Comparison of ENCODE assay signal across 14 mouse cellular contexts in genomic region chr4:101510904-101511210, GRCm38 (mm10).
"Had no signal": no experiment of that assay in that cellular context is flagged by ENCODE, and none has a peak within 500 bp of the region (broad histone marks: within the 10 kb centered on the region; RNA-seq: fewer than 3 reads in every experiment).

No protein-coding gene starts in this region.

- H3K9me3 ChIP-seq: intestine, embryonic 15.5 days; liver, embryonic 13.5 days; midbrain, embryonic 12.5 days; midbrain, embryonic 15.5 days had no signal

- H3K4me3 ChIP-seq: intestine, embryonic 15.5 days; liver, embryonic 13.5 days; midbrain, embryonic 12.5 days; midbrain, embryonic 15.5 days had no signal

- H3K27ac ChIP-seq: intestine, embryonic 15.5 days; liver, embryonic 13.5 days; midbrain, embryonic 12.5 days; midbrain, embryonic 15.5 days; stomach, postnatal 0 days had no signal

- H3K27me3 ChIP-seq: midbrain, embryonic 15.5 days had no signal

- DNase-seq: kidney, adult 11 months; kidney, adult 8-10 months; kidney, postnatal 14 days; kidney, postnatal 4 days; liver, embryonic 13.5 days; lung, adult 2 months; lung, postnatal 14 days; lung, postnatal 4 days; right cerebral cortex, postnatal 14 days; right cerebral cortex, postnatal 4 days had no signal

- H3K36me3 ChIP-seq: intestine, embryonic 15.5 days; liver, embryonic 13.5 days; midbrain, embryonic 12.5 days; midbrain, embryonic 15.5 days had no signal

- H3K9ac ChIP-seq: intestine, embryonic 15.5 days; liver, embryonic 13.5 days; midbrain, embryonic 12.5 days; midbrain, embryonic 15.5 days had no signal
